Mouse (Mus musculus): ENCODE measurements at regions not wholly inside any gene's neighbourhood (a gene's known extent, or its start where the extent isn't known, plus 50 kb on each side); places are given as distances from the start of the nearest gene placed in this dataset.

GRCm38 (mm10) chr16:50095858-50096551 lies 295.7 kb downstream of the Cd47 start:
- no peak for DNase-seq

GRCm38 (mm10) chr16:50096563-50096962 lies 296.2 kb downstream of the Cd47 start:
- no peak for DNase-seq

- DNase-seq = no peak
Measured at GRCm38 (mm10) chr16:50103340-50103739, 303.0 kb downstream of the Cd47 start.

GRCm38 (mm10) chr16:50118150-50118549 lies 314.0 kb downstream of the Bbx start:
- DNase-seq = no peak

GRCm38 (mm10) chr16:50122460-50122859 lies 309.7 kb downstream of the Bbx start:
- no peak for DNase-seq

GRCm38 (mm10) chr16:50124646-50125045 lies 307.5 kb downstream of the Bbx start:
- DNase-seq = no peak

- no peak for DNase-seq
Measured at GRCm38 (mm10) chr16:50125564-50125963, 306.6 kb downstream of the Bbx start.

- no peak for DNase-seq
Measured at GRCm38 (mm10) chr16:50131406-50131805, 300.8 kb downstream of the Bbx start.
